Mouse (Mus musculus) cerebellum, postnatal 25 days (tissue): ENCODE measurements at regions not wholly inside any gene's neighbourhood (a gene's known extent, or its start where the extent isn't known, plus 50 kb on each side); places are given as distances from the start of the nearest gene placed in this dataset.

Experiments
- DNase-seq, 2 experiments: peaks; one replicate each; pipeline ENCODE4 v3.0.0; 2021; ENCODE audit warnings: mixed read lengths in 2 of 2

DNA sequence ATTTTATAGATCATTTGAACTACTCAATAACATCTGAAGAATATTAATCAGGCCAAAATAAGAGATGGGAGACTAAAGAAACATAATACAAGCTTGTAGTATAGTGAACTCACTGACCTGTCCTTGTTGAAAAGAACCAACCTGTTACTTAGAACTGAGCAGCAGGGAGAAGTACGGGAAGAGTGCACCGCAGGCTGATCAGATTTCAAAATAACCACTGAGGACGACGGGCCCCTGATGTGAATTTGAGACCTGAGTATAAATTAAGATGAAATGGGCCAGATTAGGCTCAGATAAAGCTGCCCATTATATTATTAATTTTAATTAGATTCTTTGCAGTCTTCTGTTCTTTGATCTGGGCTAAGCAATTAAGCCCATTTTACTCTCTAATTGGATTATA is 391.2 kb upstream of the Tyrp1 start:
- no peak for DNase-seq

DNA sequence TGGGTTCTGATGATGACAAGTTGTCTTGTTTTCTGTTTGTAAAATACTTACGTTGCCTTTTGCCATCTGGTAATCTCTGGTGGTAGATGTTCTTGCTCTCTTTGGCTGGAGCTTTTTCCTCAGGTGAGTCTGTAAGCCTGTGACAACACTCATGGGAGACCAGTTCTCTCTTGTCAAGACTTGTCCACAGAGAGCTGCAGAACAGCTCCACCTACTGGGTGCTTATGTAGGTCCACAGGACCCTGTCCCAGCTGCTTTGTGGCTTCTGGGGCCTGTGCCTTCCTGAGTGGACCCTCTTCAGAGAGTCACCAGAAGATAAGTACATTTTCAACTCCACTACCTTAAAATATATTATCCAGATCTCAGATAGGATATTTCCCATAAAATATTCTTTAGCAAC is 370.3 kb upstream of the Tyrp1 start:
- DNase-seq = no peak

DNA sequence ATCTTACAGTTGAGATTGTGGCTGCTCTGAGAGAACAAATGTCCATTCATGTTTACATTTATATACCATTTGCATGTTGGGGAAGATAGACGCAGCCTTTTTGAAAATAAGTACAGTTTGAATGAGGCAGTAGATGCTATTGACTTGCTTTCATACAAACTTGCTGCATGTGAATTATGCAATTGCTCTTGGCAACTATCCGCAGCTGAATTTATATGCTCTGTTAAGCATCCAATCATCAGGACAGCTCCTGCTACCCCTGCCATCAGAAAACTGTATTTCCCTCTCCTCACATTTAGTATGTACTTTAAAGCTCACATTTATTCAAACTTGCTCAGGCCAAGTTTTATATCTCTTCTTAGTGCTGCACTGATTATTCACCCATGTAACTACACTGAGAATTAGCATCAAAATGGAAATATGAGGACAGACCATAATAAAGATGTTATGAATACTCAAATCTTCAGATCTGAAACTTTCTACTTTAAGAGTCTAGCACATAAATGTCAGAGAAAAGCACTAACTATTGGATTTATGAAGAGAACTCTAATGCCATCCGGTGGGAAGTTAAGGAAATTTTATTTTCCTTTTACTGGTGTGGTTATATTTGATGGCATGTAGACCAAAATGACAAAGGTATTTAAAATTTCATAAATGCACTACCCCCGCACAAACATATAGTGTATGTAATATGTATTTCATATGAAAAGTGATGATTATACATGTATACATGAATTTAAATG is 358.0 kb upstream of the Tyrp1 start:
- DNase-seq = no peak

GRCm38 (mm10) chr4:80515087-80515486 is 318.8 kb upstream of the Tyrp1 start:
- DNase-seq = no peak

GRCm38 (mm10) chr4:80517476-80518285 is 316.2 kb upstream of the Tyrp1 start:
- peak; percentile 51 to 68 for DNase-seq

DNA sequence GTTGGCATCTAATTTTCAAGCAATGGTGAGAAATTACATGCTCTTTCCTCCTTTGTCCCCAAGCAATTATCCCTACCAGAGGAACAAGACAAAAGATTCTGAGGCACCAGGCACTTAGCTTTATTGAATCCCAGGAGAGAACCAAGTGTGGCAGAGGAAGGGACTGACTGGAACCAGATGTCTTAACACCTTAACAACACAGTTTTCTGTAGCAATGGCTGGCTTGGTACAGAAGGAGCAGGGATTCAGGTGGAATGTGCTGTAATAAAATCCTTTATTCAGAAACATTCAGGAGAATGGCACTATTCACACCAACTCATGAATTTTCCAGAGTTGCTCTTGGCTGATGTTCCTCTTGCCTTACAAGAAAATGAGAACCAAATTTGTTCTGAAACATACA is 315.3 kb upstream of the Tyrp1 start:
- DNase-seq = no peak

GRCm38 (mm10) chr4:80539854-80540253 is 294.1 kb upstream of the Tyrp1 start:
- no peak for DNase-seq

DNA sequence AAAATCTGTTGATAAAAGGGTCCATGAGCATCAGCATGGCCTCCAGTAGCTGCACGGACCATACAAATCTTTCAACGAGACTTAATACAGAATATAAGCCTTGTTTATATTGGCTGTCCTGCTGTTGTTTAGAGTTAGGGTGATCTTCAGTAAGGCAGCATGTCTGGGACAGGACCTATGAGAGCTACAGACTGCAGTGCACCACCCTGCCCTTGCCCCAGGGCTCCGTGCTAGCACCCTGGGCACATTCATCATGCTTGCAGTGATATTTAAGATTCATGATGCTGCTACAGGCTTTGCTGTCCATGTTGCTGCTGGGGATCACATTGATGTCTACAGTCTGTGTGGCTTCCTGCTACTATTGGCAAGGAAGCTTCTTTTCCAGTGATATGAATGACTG is 288.8 kb upstream of the Tyrp1 start:
- no peak for DNase-seq

DNA sequence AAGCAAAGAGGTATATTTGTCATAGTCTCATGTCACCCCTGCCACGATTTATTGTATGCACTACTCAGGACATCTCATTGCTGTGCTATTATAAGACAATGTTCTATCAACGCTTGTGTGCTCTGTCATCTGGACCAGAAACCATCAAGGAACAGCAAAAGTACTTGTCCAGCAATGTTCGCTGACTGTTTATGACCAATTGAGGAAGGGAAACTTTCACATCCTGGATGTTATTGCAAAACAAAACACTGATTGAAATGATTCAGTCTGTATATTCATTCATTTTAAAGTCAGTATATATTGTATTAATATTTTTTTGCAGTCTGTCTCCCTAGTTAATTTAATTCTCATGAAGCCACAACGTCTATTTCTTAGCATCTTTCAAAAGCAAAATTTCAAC is 244.5 kb upstream of the Tyrp1 start:
- no peak for DNase-seq

DNA sequence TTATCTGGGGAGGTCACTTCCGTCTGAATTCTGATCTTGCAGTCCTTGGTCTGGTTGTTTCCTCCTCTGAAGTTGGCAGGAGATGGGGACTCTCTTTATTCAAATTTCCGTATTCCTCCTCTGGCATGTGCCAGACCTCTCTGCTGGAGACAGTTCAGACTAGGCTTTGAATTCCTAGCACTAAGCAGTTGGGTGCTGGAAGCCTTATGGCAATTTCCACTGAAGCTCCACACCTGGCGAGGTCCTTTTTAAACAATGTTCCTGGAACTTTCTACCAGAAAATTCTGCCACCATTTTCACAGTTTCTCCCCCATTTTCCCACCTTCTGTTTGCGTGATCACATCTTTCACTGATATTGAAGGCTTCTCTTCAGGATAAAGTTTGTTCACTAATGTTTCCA is 205.7 kb upstream of the Tyrp1 start:
- peak; percentile 23 to 32 for DNase-seq

- peak; percentile 37 to 40 for DNase-seq
Measured at GRCm38 (mm10) chr4:80629251-80629650, 204.7 kb upstream of the Tyrp1 start.

- DNase-seq = no peak
Measured at GRCm38 (mm10) chr4:80630260-80630659, 203.7 kb upstream of the Tyrp1 start.

DNA sequence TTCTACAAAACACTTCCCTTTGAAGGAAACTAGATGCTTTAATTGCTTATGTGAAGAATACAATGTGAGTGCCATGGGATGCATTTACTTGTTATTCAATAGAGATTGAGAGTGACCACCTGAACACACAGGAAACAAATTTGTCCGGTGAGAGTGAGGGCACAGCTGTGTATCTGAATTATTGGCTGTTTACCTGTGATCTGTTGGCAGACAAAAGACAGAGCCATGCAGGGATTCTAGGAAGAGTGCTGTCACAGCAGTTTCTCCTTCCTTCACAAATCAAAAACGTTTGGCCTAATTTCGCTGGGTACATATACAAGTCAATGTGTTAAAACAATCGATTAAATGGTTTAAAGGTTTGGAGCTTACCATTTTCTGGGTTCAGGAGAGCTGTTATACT is 202.9 kb upstream of the Tyrp1 start:
- peak; percentile 24 to 36 for DNase-seq

- DNase-seq = peak; percentile 24 to 37
Measured at GRCm38 (mm10) chr4:80631441-80631840, 202.5 kb upstream of the Tyrp1 start.

- DNase-seq = peak; percentile 51 to 67
Measured at GRCm38 (mm10) chr4:80638381-80638780, 195.5 kb upstream of the Tyrp1 start.
